Mouse (Mus musculus): ENCODE measurements around the gene Siglec1. TPM values are rescaled to one million over a fixed set of nuclear protein-coding genes. Genes with fewer than 3 reads are reported as not detected.
A peak's percentile ranks its signal among the peaks of the same experiment; 100 is the strongest.

Gene Siglec1
- polyA plus RNA-seq, 1 experiment: 0.61 TPM

GRCm38 (mm10) chr2:131059781-131060540 lies 26.6 kb downstream of the Siglec1 start:
- no peak overlapping the region for H3K27ac ChIP-seq (ENCODE audit: control insufficient read depth, insufficient read depth, low read depth, low read length)
- H3K4me3 ChIP-seq (ENCODE audit: control insufficient read depth, low read depth, low read length): no peak overlapping the region
- H3K36me3 ChIP-seq (ENCODE audit: control insufficient read depth, insufficient read depth, low read length): no peaks in the 10 kb centered on the region
- H3K27me3 ChIP-seq (ENCODE audit: control insufficient read depth, insufficient read depth, low read length): no peaks in the 10 kb centered on the region
- TF ChIP-seq CTCF (IDR thresholded peaks at IDR 0.05; ENCODE audit: control insufficient read depth, insufficient read depth, insufficient replicate concordance, low read depth, low read length) (no peak), POLR2A (IDR thresholded peaks at IDR 0.05; ENCODE audit: control insufficient read depth, low read depth, low read length) (no peak)
- peaks cover 11% of the 10 kb centered on the region for H3K4me1 ChIP-seq (ENCODE audit: control insufficient read depth, insufficient read depth, low read length)

- Histone ChIP-seq H3K4me3 (ENCODE audit: control insufficient read depth, low read depth, low read length) (no peak overlapping the region), H3K27ac (ENCODE audit: control insufficient read depth, insufficient read depth, low read depth, low read length) (no peak overlapping the region), H3K27me3 (ENCODE audit: control insufficient read depth, insufficient read depth, low read length) (no peaks in the 10 kb centered on the region), H3K36me3 (ENCODE audit: control insufficient read depth, insufficient read depth, low read length) (no peaks in the 10 kb centered on the region), H3K4me1 (ENCODE audit: control insufficient read depth, insufficient read depth, low read length) (peaks cover 11% of the 10 kb centered on the region)
- TF ChIP-seq CTCF (IDR thresholded peaks at IDR 0.05; ENCODE audit: control insufficient read depth, insufficient read depth, insufficient replicate concordance, low read depth, low read length) (no peak), POLR2A (IDR thresholded peaks at IDR 0.05; ENCODE audit: control insufficient read depth, low read depth, low read length) (no peak)
Measured at GRCm38 (mm10) chr2:131059377-131059776, 27.2 kb downstream of the Siglec1 start.

GRCm38 (mm10) chr2:131058672-131059071 lies 27.9 kb downstream of the Siglec1 start:
- no peak overlapping the region for H3K4me3 ChIP-seq (ENCODE audit: control insufficient read depth, low read depth, low read length)
- no peak for TF ChIP-seq POLR2A (IDR thresholded peaks at IDR 0.05; ENCODE audit: control insufficient read depth, low read depth, low read length)
- TF ChIP-seq CTCF (IDR thresholded peaks at IDR 0.05; ENCODE audit: control insufficient read depth, insufficient read depth, insufficient replicate concordance, low read depth, low read length): no peak
- no peaks in the 10 kb centered on the region for H3K27me3 ChIP-seq (ENCODE audit: control insufficient read depth, insufficient read depth, low read length)
- peaks cover 14% of the 10 kb centered on the region for H3K4me1 ChIP-seq (ENCODE audit: control insufficient read depth, insufficient read depth, low read length)
- no peak overlapping the region for H3K27ac ChIP-seq (ENCODE audit: control insufficient read depth, insufficient read depth, low read depth, low read length)
- H3K36me3 ChIP-seq (ENCODE audit: control insufficient read depth, insufficient read depth, low read length): no peaks in the 10 kb centered on the region

- H3K4me3 ChIP-seq (ENCODE audit: control insufficient read depth, low read depth, low read length): no peak overlapping the region
- H3K27me3 ChIP-seq (ENCODE audit: control insufficient read depth, insufficient read depth, low read length): no peaks in the 10 kb centered on the region
- no peaks in the 10 kb centered on the region for H3K36me3 ChIP-seq (ENCODE audit: control insufficient read depth, insufficient read depth, low read length)
- H3K27ac ChIP-seq (ENCODE audit: control insufficient read depth, insufficient read depth, low read depth, low read length): no peak overlapping the region
- no peak for TF ChIP-seq POLR2A (IDR thresholded peaks at IDR 0.05; ENCODE audit: control insufficient read depth, low read depth, low read length)
- TF ChIP-seq CTCF (IDR thresholded peaks at IDR 0.05; ENCODE audit: control insufficient read depth, insufficient read depth, insufficient replicate concordance, low read depth, low read length): peak; percentile 46; the same call in 1 of the 2 replicates
- peaks cover 25% of the 10 kb centered on the region for H3K4me1 ChIP-seq (ENCODE audit: control insufficient read depth, insufficient read depth, low read length)
Measured at GRCm38 (mm10) chr2:131056191-131056590, 30.4 kb downstream of the Siglec1 start.

GRCm38 (mm10) chr2:131055631-131056030 lies 30.9 kb downstream of the Siglec1 start:
- TF ChIP-seq CTCF (IDR thresholded peaks at IDR 0.05; ENCODE audit: control insufficient read depth, insufficient read depth, insufficient replicate concordance, low read depth, low read length) (peak; percentile 65; the same call in 1 of the 2 replicates), POLR2A (IDR thresholded peaks at IDR 0.05; ENCODE audit: control insufficient read depth, low read depth, low read length) (no peak)
- Histone ChIP-seq H3K4me3 (ENCODE audit: control insufficient read depth, low read depth, low read length) (no peak overlapping the region; the same call in 1 of the 2 replicates), H3K27ac (ENCODE audit: control insufficient read depth, insufficient read depth, low read depth, low read length) (no peak overlapping the region), H3K27me3 (ENCODE audit: control insufficient read depth, insufficient read depth, low read length) (no peaks in the 10 kb centered on the region), H3K36me3 (ENCODE audit: control insufficient read depth, insufficient read depth, low read length) (no peaks in the 10 kb centered on the region), H3K4me1 (ENCODE audit: control insufficient read depth, insufficient read depth, low read length) (peaks cover 25% of the 10 kb centered on the region)

- Histone ChIP-seq H3K4me1 (ENCODE audit: control insufficient read depth, insufficient read depth, low read length) (peaks cover 25% of the 10 kb centered on the region), H3K36me3 (ENCODE audit: control insufficient read depth, insufficient read depth, low read length) (no peaks in the 10 kb centered on the region), H3K27me3 (ENCODE audit: control insufficient read depth, insufficient read depth, low read length) (no peaks in the 10 kb centered on the region), H3K27ac (ENCODE audit: control insufficient read depth, insufficient read depth, low read depth, low read length) (no peak overlapping the region), H3K4me3 (ENCODE audit: control insufficient read depth, low read depth, low read length) (peak overlapping the region; percentile 23)
- no peak for TF ChIP-seq CTCF (IDR thresholded peaks at IDR 0.05; ENCODE audit: control insufficient read depth, insufficient read depth, insufficient replicate concordance, low read depth, low read length)
- TF ChIP-seq POLR2A (IDR thresholded peaks at IDR 0.05; ENCODE audit: control insufficient read depth, low read depth, low read length): no peak
Measured at GRCm38 (mm10) chr2:131054646-131055264, 31.8 kb downstream of the Siglec1 start.

- Histone ChIP-seq H3K36me3 (ENCODE audit: control insufficient read depth, insufficient read depth, low read length) (no peaks in the 10 kb centered on the region), H3K4me1 (ENCODE audit: control insufficient read depth, insufficient read depth, low read length) (peaks cover 25% of the 10 kb centered on the region), H3K27me3 (ENCODE audit: control insufficient read depth, insufficient read depth, low read length) (no peaks in the 10 kb centered on the region), H3K4me3 (ENCODE audit: control insufficient read depth, low read depth, low read length) (peak overlapping the region; percentile 23), H3K27ac (ENCODE audit: control insufficient read depth, insufficient read depth, low read depth, low read length) (no peak overlapping the region)
- TF ChIP-seq POLR2A (IDR thresholded peaks at IDR 0.05; ENCODE audit: control insufficient read depth, low read depth, low read length): no peak
- TF ChIP-seq CTCF (IDR thresholded peaks at IDR 0.05; ENCODE audit: control insufficient read depth, insufficient read depth, insufficient replicate concordance, low read depth, low read length): no peak
Measured at GRCm38 (mm10) chr2:131053851-131054645, 32.5 kb downstream of the Siglec1 start.

Measured in testis, adult 2 months (tissue).